Mouse (Mus musculus): ENCODE data around the gene Dcp1a.
"Not testable (repeated sequence)": the region's sequence is repeated elsewhere in the genome, so short reads cannot be mapped to it uniquely, and the experiment has no call there.

The Dcp1a gene

DNA sequence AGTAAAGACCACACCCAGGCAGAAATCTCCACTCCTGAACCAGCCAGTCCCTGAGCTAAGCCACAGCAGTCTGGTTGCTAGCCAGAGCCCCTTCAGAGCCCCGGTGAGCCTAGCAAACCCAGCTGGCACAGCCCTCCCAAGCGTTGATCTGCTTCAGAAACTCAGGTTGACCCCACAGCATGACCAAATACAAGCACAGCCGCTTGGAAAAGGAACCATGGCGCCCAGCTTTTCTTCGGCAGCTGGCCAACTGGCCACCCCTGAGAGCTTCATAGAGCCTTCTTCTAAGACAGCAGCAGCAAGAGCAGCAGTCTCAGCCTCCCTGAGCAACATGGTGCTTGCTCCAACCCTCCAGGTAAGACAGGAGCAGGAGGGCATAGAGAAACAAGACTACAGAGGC, 40.0 kb downstream of the Dcp1a start:
- no peak for DNase-seq (ENCODE audit: low spot score)

DNA sequence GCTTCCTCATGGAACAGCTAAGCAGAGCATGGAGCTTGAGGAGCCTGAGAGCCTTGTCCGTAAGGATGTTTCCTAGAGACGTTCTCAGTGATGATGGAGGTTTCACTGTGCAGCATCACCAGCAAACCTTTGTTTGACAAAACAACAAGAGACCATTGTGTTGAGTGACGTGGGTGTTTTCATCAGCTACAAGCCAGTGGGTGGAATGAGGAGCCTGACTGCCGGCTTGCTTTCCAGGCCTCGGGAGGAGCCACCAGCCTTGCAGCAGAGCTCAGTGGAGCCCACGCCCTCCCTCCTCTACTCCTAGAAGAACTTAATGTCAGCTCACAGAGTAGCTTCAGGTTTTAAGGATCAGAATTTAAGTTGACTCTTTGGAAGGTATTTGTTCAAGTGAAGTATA, 44.0 kb downstream of the Dcp1a start:
- DNase-seq (ENCODE audit: low spot score) = no peak

- no peak for DNase-seq (ENCODE audit: low spot score)
Observed at GRCm38 (mm10) chr14:30528392-30528791, 49.1 kb downstream of the Dcp1a start.

GRCm38 (mm10) chr14:30528961-30529360, 49.6 kb downstream of the Dcp1a start:
- no peak for DNase-seq (ENCODE audit: low spot score)

DNA sequence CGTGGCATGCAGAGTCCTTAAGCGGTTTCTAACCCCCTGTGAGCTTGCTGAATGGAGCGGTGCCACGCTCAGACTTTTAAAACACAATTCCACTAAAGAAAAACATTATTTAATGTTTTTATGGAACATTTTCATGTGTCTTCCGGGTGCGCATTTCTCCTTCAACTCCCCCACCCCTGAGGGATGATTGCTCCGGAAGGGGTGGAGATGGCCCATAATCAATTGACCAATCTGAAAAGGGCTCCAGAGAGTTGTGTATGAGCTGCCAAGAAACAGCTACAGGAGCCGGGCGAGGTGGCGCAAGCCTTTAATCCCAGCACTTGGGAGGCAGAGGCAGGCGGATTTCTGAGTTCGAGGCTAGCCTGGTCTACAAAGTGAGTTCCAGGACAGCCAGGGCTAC, 50.1 kb downstream of the Dcp1a start:
- no peak for DNase-seq (ENCODE audit: low spot score)

- DNase-seq (ENCODE audit: low spot score) = peak; percentile 25
Observed at GRCm38 (mm10) chr14:30530726-30531269, 51.5 kb downstream of the Dcp1a start.

DNA sequence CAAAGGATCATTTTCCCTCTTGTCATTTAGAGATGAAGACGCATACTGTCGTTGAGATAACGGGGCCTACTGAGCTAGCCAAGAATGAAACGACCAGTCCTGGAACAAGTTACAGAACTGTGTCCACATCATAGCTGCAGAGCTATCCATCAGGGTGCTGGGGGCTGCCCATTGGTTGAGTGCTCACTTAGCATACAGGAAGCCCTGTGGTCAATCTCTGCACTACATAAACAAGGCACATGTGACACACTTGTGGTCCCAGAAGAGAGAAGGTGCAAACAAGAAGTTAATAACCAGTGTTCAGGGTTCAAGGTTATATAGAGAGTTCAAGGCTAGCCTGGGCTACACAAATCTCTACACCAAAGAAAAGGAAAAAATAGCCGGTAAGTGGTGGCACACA, 52.1 kb downstream of the Dcp1a start:
- DNase-seq (ENCODE audit: low spot score) = no peak

DNA sequence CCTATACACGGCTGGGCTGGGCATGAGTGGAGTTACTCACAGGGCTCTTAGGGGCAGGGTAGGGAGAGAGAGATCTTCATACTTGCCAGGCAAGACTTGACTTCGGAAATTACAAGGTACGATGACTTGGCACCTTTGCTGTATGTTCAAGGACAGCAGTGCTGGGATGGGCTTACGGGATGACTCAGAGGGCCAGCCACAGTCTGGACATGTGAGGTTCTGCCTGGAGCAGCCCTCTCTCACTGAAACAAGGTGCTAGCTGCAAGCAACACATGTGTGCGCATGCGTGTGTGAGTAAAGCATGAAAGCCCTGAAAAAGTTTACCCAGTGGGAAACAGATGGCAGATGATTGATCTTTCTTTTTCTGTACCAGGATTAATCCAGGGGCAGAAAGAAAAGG, 52.6 kb downstream of the Dcp1a start:
- DNase-seq (ENCODE audit: low spot score) = no peak

DNA sequence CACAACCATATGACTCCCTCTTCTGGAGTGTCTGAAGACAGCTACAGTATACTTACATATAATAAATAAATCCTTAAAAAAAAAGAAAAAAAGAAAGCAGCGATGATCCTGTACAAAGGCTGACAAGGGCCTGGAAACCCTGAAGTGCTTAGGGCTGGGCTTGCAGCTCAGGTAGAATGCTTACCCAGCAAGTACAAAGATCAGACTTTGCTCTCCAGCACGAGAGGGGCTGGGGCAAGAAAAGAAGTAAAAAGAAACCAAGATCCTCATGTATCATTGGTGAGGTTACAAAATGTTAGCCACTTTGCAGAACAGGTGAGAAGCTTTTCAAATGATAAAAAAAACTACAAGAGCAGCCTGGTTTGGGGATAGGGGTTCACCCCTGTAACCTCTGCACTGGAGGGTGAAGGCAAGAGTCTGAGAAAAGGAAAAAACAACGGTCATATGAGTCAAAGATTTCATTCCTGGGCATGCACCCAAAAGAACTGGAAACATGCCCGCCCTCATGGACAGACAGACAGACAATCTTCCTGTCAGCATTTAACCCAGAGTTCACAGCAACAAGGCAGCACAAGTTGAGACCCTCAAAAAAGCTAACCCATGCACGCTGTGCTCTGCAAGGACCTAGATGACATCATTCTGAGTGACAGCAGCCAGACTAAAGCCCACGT, 54.6 kb downstream of the Dcp1a start:
- no peak for DNase-seq (ENCODE audit: low spot score)

DNA sequence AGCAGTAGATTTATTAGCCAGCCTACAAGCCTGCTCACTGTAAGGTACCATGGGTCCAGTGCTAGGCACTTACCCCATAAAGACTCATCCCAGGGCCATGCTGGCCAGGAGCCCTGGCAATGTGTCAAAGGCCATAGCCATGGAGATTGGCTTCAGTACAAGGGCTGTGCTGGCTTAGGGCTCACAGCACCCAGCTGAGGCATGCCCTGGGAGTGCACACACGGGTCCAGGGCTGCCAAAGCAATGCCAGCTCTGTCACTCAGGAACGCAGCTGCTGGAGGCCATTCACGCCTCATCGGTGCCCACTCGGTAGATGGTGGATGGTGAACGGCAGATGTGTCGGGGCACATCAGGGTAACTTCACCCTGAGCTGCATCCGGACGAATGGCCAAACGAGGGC, 62.2 kb downstream of the Dcp1a start:
- peak; percentile 82 for DNase-seq (ENCODE audit: low spot score)

DNA sequence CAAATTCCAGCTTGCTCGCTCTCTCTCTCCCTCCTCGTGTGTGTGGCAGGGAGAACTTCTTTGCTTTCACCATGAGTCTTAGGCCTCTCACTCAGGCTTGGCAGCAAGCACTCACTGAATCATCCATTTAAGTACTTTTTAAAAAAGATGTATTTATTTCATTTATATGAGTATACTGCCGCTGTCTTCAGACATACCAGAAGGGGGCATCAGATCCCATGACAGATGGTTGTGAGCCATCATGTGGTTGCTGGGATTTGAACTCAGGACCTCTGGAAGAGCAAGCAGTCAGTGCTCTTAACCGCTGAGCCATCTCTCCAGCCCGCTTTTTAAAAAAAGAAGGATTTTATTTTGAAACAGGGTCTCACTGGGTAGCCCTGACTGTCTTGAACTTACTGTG, 64.0 kb downstream of the Dcp1a start:
- not testable (repeated sequence) for DNase-seq (ENCODE audit: low spot score)

DNA sequence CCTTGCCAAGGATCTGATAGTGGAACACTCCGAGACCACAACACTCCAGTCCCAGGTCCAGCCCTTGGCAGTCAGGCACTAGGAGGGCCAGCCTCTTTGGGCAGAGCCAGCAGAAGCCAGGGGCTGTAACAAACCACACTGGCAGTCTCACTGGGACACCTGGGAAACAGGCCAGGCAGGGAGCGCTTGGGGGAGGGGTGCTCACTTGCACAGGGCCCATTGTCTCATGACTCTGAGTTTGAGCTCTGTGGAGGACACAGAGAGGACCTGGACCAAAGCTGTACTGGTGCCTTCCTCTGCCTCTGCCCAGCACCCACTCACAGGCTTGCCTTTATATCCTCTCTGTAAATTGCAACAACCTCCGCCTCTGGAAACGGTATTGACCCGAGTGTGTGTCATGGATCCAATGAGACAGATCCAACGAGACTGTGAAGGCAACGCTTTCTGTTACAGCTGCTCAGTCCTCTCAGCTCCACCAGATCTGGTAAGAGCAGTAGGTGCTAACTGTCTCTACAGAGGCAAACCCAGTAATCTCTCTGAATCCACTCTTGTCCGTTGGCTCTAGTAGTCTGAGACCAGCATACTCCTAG, 68.9 kb downstream of the Dcp1a start, which contains the start of gene Tkt:
Tkt (plus strand) TSS at position 229 of the 590 bp plus-strand sequence.
- peak; percentile 74 for DNase-seq (ENCODE audit: low spot score)

GRCm38 (mm10) chr14:30548965-30549776, 69.8 kb downstream of the Dcp1a start:
- DNase-seq (ENCODE audit: low spot score) = peak; percentile 97

GRCm38 (mm10) chr14:30549777-30550149, 70.4 kb downstream of the Dcp1a start:
- DNase-seq (ENCODE audit: low spot score) = no peak

DNA sequence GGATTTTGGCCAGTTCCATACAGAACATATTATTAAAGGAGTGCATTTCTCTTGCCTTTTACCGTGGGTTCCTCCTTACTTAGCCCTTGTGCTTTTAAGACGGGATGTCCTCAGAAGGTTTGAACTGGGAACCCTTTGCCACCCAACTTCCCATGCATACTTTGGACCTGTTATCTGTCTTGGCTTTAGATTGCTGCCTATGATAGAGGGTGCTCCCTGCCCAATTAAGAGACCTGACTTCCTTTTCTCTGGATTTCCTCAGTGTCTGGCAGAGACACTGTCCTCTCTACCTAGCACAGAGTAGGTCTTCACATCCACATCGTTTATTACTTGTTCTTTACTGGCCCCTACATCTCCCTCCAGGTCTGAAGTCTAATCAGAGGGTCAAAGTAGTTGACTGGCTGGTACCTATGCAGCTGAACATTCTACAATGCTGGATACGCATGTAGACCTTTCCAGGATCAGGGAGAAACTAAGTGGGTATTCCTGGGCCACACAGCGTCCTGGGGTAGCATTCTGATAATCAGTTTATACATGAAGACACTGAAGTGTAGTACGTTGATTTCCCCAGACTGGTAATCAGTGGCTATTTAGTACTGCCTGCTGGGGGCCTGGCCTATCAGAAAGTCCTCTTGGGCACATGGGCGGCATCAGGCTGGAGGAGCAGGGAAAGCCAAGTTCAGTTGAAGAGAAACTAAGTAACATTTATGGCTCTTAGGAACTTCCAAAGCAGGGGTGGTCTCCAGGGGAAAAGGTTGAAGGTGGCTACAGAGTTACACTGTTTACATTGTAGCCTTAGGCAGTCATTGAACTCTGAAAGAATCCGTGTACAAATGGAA, 71.1 kb downstream of the Dcp1a start:
- DNase-seq (ENCODE audit: low spot score) = no peak

DNA sequence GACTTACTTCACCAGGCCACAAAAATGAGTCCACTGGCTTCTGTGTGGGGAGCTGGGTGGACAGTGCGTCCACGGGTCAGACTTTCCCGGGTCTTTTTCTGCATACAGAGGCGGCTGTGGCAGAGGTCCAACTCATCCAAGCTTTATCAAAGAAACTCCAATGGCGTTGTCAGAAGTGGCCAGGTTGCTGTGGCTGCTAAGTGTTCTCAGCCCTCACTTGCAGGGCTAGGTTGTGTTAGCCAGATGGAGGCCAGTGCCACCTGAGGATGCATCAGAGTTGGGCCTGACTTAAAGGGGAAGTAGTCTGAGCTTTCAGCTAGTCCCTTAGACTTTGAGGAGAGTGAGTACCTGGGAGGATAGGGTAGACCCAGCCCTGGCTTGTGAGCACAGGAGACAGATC, 72.2 kb downstream of the Dcp1a start:
- DNase-seq (ENCODE audit: low spot score) = no peak

- no peak for DNase-seq (ENCODE audit: low spot score)
Observed at GRCm38 (mm10) chr14:30551981-30552380, 72.6 kb downstream of the Dcp1a start.

- DNase-seq (ENCODE audit: low spot score) = no peak
Observed at GRCm38 (mm10) chr14:30553185-30553584, 73.8 kb downstream of the Dcp1a start.

DNA sequence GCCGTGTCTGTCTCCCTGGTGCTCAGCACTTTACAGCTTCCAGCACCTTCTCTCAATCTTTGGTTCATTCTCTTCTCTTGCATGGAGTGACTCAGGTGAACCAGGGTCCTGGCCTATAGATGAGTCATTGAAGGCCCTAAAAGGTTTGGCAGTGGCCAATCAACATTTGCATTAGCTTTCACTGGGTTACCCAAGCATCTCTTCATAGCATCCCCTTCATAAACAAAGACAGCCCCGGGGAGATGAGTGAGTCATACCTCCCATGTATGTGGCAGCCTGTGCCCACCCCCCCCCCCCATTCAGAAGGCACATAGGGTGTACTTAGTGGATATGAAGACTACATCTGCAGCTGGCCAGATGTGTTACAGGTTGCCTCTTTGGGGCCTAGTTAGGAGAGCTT, 77.3 kb downstream of the Dcp1a start:
- DNase-seq (ENCODE audit: low spot score) = no peak

DNA sequence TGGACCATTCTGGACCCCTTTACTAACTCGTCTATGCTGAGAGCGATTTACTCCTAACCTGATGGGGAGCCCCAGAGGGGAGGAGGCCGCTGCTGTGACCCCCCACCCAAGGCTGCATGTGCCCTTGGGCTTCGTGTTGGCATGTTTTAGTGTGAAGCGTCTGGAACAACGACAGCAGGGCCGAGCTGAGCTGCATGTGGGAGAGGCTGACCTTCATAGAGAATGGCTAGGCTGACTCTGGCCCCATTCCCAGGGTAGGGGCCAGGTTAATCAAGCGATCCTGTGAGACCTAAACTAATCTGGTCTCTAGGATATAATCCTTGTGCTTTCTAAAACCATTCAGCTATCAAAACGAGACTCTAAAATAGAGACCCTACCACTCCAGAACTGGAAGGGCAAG, 78.4 kb downstream of the Dcp1a start:
- DNase-seq (ENCODE audit: low spot score) = no peak

DNA sequence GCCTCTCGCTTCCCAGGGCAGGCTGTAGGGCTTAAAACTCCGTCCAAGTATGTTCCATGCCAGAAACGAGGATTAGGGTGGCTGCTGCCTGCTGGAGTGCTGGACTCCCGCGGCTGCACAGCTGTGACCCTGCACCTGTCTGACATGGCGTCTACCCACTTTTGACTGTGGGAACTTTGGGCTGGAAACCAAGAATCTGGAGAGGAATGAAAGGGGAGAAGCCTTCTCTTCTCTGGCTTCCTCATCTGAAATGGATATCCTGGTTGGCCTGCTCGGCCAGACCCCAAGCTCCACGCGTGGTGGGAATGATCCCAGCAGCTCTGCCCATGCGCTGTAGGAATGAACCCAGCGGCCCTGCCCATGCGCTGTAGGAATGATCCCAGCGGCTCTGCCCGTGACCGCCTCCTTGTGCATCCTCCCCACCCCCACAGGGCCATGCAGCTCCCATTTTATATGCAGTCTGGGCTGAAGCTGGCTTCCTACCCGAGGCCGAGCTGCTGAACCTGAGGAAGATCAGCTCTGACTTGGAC, 80.1 kb downstream of the Dcp1a start:
- DNase-seq (ENCODE audit: low spot score) = no peak
